13 mouse cellular contexts compared by ENCODE assay signal in genomic region chr7:3707568-3708413, GRCm38 (mm10). TPM values are rescaled to one million over a fixed set of nuclear protein-coding genes. Genes with fewer than 3 reads are reported as not detected.
A peak's percentile ranks its signal among the peaks of the same experiment; 100 is the strongest.
DNase-seq lines count a peak whose midpoint lies in the region; ATAC-seq and TF ChIP-seq lines count a peak whose summit lies in the region.
"Had no signal": no experiment of that assay in that cellular context is flagged by ENCODE, and none has a peak within 500 bp of the region (broad histone marks: within the 10 kb centered on the region; RNA-seq: fewer than 3 reads in every experiment).

No protein-coding gene starts in this region.

- no peak overlapping the region for H3K4me3 ChIP-seq in intestine, embryonic 14.5 days (ENCODE audit: low read depth, low read length)
- no peak overlapping the region for H3K4me3 ChIP-seq in intestine, postnatal 0 days (ENCODE audit: low read depth, low read length)
- no peak overlapping the region for H3K4me3 ChIP-seq in ES-Bruce4 (ENCODE audit: low read depth, low read length)
- no peak overlapping the region for H3K4me3 ChIP-seq in liver, embryonic 15.5 days (replicated peaks)
- H3K4me3 ChIP-seq: midbrain, embryonic 12.5 days had no signal

- no peak overlapping the region for H3K9ac ChIP-seq in intestine, embryonic 14.5 days (ENCODE audit: low read length)
- no peak overlapping the region for H3K9ac ChIP-seq in intestine, postnatal 0 days (ENCODE audit: low read depth, low read length)
- H3K9ac ChIP-seq in ES-Bruce4 (ENCODE audit: low read depth, poor library complexity, severe bottlenecking), result peak overlapping the region; percentile 31; the same call in 1 of the 2 replicates
- H3K9ac ChIP-seq in liver, embryonic 15.5 days, result no peak overlapping the region
- H3K9ac ChIP-seq: forebrain, embryonic 13.5 days; midbrain, embryonic 12.5 days had no signal

- peak; percentile 53 for DNase-seq in intestine, embryonic 14.5 days (ENCODE audit: low spot score)
- peak; percentile 27 for DNase-seq in embryo, embryonic 11 days
- DNase-seq in adrenal gland, postnatal 36 days, result no peak
- no peak for DNase-seq in right cerebral cortex, postnatal 10 days (ENCODE audit: low spot score in 2 of 2)
- no peak for DNase-seq in heart, postnatal 25 days (ENCODE audit: low spot score)
- DNase-seq: gastrocnemius, postnatal 14 days; kidney, postnatal 36 days; right cerebral cortex, postnatal 14 days had no signal

- peaks cover 33% of the 10 kb centered on the region for H3K36me3 ChIP-seq in intestine, embryonic 14.5 days (ENCODE audit: control insufficient read depth, insufficient read depth, low read length)
- H3K36me3 ChIP-seq in intestine, postnatal 0 days (ENCODE audit: control insufficient read depth, insufficient read depth), result peaks cover 8% of the 10 kb centered on the region
- peaks cover 41% of the 10 kb centered on the region for H3K36me3 ChIP-seq in ES-Bruce4 (ENCODE audit: control insufficient read depth, insufficient read depth, low read length, poor library complexity, severe bottlenecking)
- peaks cover 35% of the 10 kb centered on the region for H3K36me3 ChIP-seq in liver, embryonic 15.5 days (replicated peaks)

- 33% methylated on average over 7 of the region's 7 CpGs for WGBS in intestine, embryonic 14.5 days
- WGBS in intestine, postnatal 0 days, result 39% methylated on average over 7 of the region's 7 CpGs
- WGBS in liver, embryonic 15.5 days (ENCODE audit: insufficient replicate concordance), result 26% methylated on average over 7 of the region's 7 CpGs

- peaks cover 12% of the 10 kb centered on the region; the same call in 1 of the 2 replicates for H3K4me1 ChIP-seq in intestine, embryonic 14.5 days (replicated peaks; ENCODE audit: control insufficient read depth, insufficient read depth, low read length)
- peaks cover 5% of the 10 kb centered on the region; the same call in 1 of the 2 replicates for H3K4me1 ChIP-seq in intestine, postnatal 0 days (replicated peaks; ENCODE audit: control insufficient read depth, insufficient read depth, low read length)
- no peaks in the 10 kb centered on the region for H3K4me1 ChIP-seq in ES-Bruce4 (ENCODE audit: control insufficient read depth, insufficient read depth, low read length)
- peaks cover 28% of the 10 kb centered on the region for H3K4me1 ChIP-seq in liver, embryonic 15.5 days (replicated peaks)

- intact Hi-C loops in heart, postnatal 25 days (cut with DNase I), result loop anchor here (2.0 to 10.0 kb wide), 4 partner anchors 31 to 947 kb away; partner anchors contain the start of genes Leng9, Ppp6r1 and Tmc4

- no peak overlapping the region for H3K4me2 ChIP-seq in intestine, embryonic 14.5 days (ENCODE audit: low read length)
- no peak overlapping the region for H3K4me2 ChIP-seq in intestine, postnatal 0 days (replicated peaks; ENCODE audit: low read depth)
- no peak overlapping the region for H3K4me2 ChIP-seq in liver, embryonic 15.5 days

- no peaks in the 10 kb centered on the region for H3K27me3 ChIP-seq in intestine, embryonic 14.5 days (replicated peaks; ENCODE audit: control insufficient read depth, insufficient read depth, low read length)
- H3K27me3 ChIP-seq in intestine, postnatal 0 days (replicated peaks; ENCODE audit: control insufficient read depth, insufficient read depth, low read length), result no peaks in the 10 kb centered on the region
- no peaks in the 10 kb centered on the region for H3K27me3 ChIP-seq in ES-Bruce4 (ENCODE audit: control insufficient read depth, insufficient read depth, low read length, poor library complexity, severe bottlenecking)
- H3K27me3 ChIP-seq in liver, embryonic 15.5 days, result no peaks in the 10 kb centered on the region
- H3K27me3 ChIP-seq: forebrain, embryonic 13.5 days; midbrain, embryonic 12.5 days had no signal

- H3K27ac ChIP-seq in intestine, embryonic 14.5 days (ENCODE audit: low read depth), result no peak overlapping the region
- H3K27ac ChIP-seq in intestine, postnatal 0 days (ENCODE audit: low read depth, low read length), result no peak overlapping the region
- H3K27ac ChIP-seq in ES-Bruce4 (ENCODE audit: insufficient read depth, low read length), result peak overlapping the region; percentile 35; the same call in 1 of the 2 replicates
- peak overlapping the region; percentile 43; the same call in 1 of the 2 replicates for H3K27ac ChIP-seq in liver, embryonic 15.5 days (replicated peaks)
- H3K27ac ChIP-seq: forebrain, embryonic 13.5 days had no signal

- no peak for TF ChIP-seq CTCF in intestine, postnatal 0 days (IDR thresholded peaks at IDR 0.05; ENCODE audit: low read depth)
- TF ChIP-seq CTCF in ES-Bruce4 (IDR thresholded peaks at IDR 0.05; ENCODE audit: low read depth, low read length), result no peak

- no peak for TF ChIP-seq EP300 in ES-Bruce4 (IDR thresholded peaks at IDR 0.05; ENCODE audit: insufficient read depth, low read depth, low read length)

- no peaks in the 10 kb centered on the region for H3K9me3 ChIP-seq in intestine, embryonic 14.5 days (ENCODE audit: control insufficient read depth, low read length)
- no peaks in the 10 kb centered on the region for H3K9me3 ChIP-seq in intestine, postnatal 0 days (ENCODE audit: control insufficient read depth)
- H3K9me3 ChIP-seq in ES-Bruce4 (replicated peaks; ENCODE audit: control insufficient read depth, insufficient read depth, low read length, poor library complexity, severe bottlenecking), result no peaks in the 10 kb centered on the region
- no peaks in the 10 kb centered on the region for H3K9me3 ChIP-seq in liver, embryonic 15.5 days (replicated peaks)
- H3K9me3 ChIP-seq: forebrain, embryonic 13.5 days; midbrain, embryonic 12.5 days had no signal

- ATAC-seq in intestine, embryonic 14.5 days (replicated peaks; ENCODE audit: low FRiP score, low TSS enrichment, low read depth), result 0 out of 2 replicates have a peak, but pooled peaks have one; percentile 1
- ATAC-seq in intestine, postnatal 0 days, result no peak
- ATAC-seq in liver, embryonic 15.5 days (ENCODE audit: insufficient read depth), result no peak
- ATAC-seq: forebrain, embryonic 13.5 days had no signal

- TF ChIP-seq POLR2A in ES-Bruce4 (IDR thresholded peaks at IDR 0.05; ENCODE audit: insufficient read depth, low read length), result no peak

RNA-seq across cellular contexts. Expression of gene Rps9, which starts 4.0 kb away (rescaled TPM):
- 1,715 and 1,748 TPM in 2 replicates for polyA plus RNA-seq in intestine, embryonic 14.5 days (2014; fragmentation: Nextera tagmentation; extraction: Ambion mirVana)
- polyA plus RNA-seq in intestine, postnatal 0 days (2015; fragmentation: Nextera tagmentation; extraction: Ambion mirVana), result 791 and 834 TPM in 2 replicates
- polyA plus RNA-seq in ES-Bruce4 (2011; ENCODE audit: insufficient read depth, insufficient read length, low read depth, missing spikeins), result 1,660 and 1,729 TPM in 2 replicates
- polyA plus RNA-seq in liver, embryonic 15.5 days (2015; fragmentation: Nextera tagmentation; extraction: Ambion mirVana), result 692 and 790 TPM in 2 replicates
- 1,000 to 10,000 TPM; 1,002 to 1,021 TPM for total RNA-seq in adrenal gland, postnatal 36 days (2021)
- total RNA-seq in heart, postnatal 25 days (2021), result 100 to 1,000 TPM; 589 to 617 TPM

RNA-seq across cellular contexts. Expression of gene Pirb, which starts 12.4 kb away (rescaled TPM):
- 0.77 and 0.81 TPM in 2 replicates for polyA plus RNA-seq in intestine, embryonic 14.5 days (2014; fragmentation: Nextera tagmentation; extraction: Ambion mirVana)
- polyA plus RNA-seq in intestine, postnatal 0 days (2015; fragmentation: Nextera tagmentation; extraction: Ambion mirVana), result 0.69 and 0.77 TPM in 2 replicates
- not detected in 2 replicates for polyA plus RNA-seq in ES-Bruce4 (2011; ENCODE audit: insufficient read depth, insufficient read length, low read depth, missing spikeins)
- 5.1 and 6.3 TPM in 2 replicates for polyA plus RNA-seq in liver, embryonic 15.5 days (2015; fragmentation: Nextera tagmentation; extraction: Ambion mirVana)
- total RNA-seq in adrenal gland, postnatal 36 days (2021), result 1 to 10 TPM; 1.8 to 2.6 TPM
- total RNA-seq in heart, postnatal 25 days (2021), result 1 to 10 TPM; 1.3 to 2.1 TPM

RNA-seq across cellular contexts. Expression of gene Mboat7, which starts 14.5 kb away (rescaled TPM):
- polyA plus RNA-seq in intestine, embryonic 14.5 days (2014; fragmentation: Nextera tagmentation; extraction: Ambion mirVana), result 38.7 and 43.8 TPM in 2 replicates
- 28.4 and 29.6 TPM in 2 replicates for polyA plus RNA-seq in intestine, postnatal 0 days (2015; fragmentation: Nextera tagmentation; extraction: Ambion mirVana)
- 44.6 and 48.3 TPM in 2 replicates for polyA plus RNA-seq in ES-Bruce4 (2011; ENCODE audit: insufficient read depth, insufficient read length, low read depth, missing spikeins)
- 20.9 and 24.1 TPM in 2 replicates for polyA plus RNA-seq in liver, embryonic 15.5 days (2015; fragmentation: Nextera tagmentation; extraction: Ambion mirVana)
- 10 to 100 TPM; 62.4 to 66.6 TPM for total RNA-seq in adrenal gland, postnatal 36 days (2021)
- 10 to 100 TPM; 17.1 to 17.9 TPM for total RNA-seq in heart, postnatal 25 days (2021)

RNA-seq across cellular contexts. Expression of gene Tsen34, which starts 15.1 kb away (rescaled TPM):
- polyA plus RNA-seq in intestine, embryonic 14.5 days (2014; fragmentation: Nextera tagmentation; extraction: Ambion mirVana), result 244 and 253 TPM in 2 replicates
- polyA plus RNA-seq in intestine, postnatal 0 days (2015; fragmentation: Nextera tagmentation; extraction: Ambion mirVana), result 123 and 129 TPM in 2 replicates
- polyA plus RNA-seq in ES-Bruce4 (2011; ENCODE audit: insufficient read depth, insufficient read length, low read depth, missing spikeins), result 60.6 and 64.6 TPM in 2 replicates
- 43.9 and 55.1 TPM in 2 replicates for polyA plus RNA-seq in liver, embryonic 15.5 days (2015; fragmentation: Nextera tagmentation; extraction: Ambion mirVana)
- total RNA-seq in adrenal gland, postnatal 36 days (2021), result 100 to 1,000 TPM in 1 of 2 experiments, 10 to 100 TPM in 1; 99.5 to 113 TPM
- total RNA-seq in heart, postnatal 25 days (2021), result 10 to 100 TPM; 68.3 to 73.4 TPM

RNA-seq across cellular contexts. Expression of gene Tmc4, which starts 30.4 kb away (rescaled TPM):
- polyA plus RNA-seq in intestine, embryonic 14.5 days (2014; fragmentation: Nextera tagmentation; extraction: Ambion mirVana), result 60.5 and 64.1 TPM in 2 replicates
- 100 TPM in 2 replicates for polyA plus RNA-seq in intestine, postnatal 0 days (2015; fragmentation: Nextera tagmentation; extraction: Ambion mirVana)
- 15.9 and 16.4 TPM in 2 replicates for polyA plus RNA-seq in ES-Bruce4 (2011; ENCODE audit: insufficient read depth, insufficient read length, low read depth, missing spikeins)
- 4.0 and 5.1 TPM in 2 replicates for polyA plus RNA-seq in liver, embryonic 15.5 days (2015; fragmentation: Nextera tagmentation; extraction: Ambion mirVana)
- 10 to 100 TPM in 1 of 2 experiments, 1 to 10 TPM in 1; 8.7 to 11.6 TPM for total RNA-seq in adrenal gland, postnatal 36 days (2021)
- total RNA-seq in heart, postnatal 25 days (2021), result under 1 TPM; 0.45 to 0.83 TPM

Comparison
In these comparisons a context has a peak if more than half of its experiments do, and no peak if none do; other contexts are left out.
1. DNase-seq: peak in intestine, embryonic 14.5 days (single experiment) and embryo, embryonic 11 days (single experiment); none in adrenal gland, postnatal 36 days (0 of 2), right cerebral cortex, postnatal 10 days (0 of 2) and heart, postnatal 25 days (single experiment).
2. H3K27ac ChIP-seq: peak in ES-Bruce4 (single experiment) and liver, embryonic 15.5 days (single experiment); none in intestine, embryonic 14.5 days (single experiment) and intestine, postnatal 0 days (single experiment).